Mouse (Mus musculus) C2C12 (cell line): Measurements from ENCODE around the gene Fam189a2. TPM values are rescaled to one million over a fixed set of nuclear protein-coding genes. Genes with fewer than 3 reads are reported as not detected.

ENCODE experiments used
- H3K27me3 ChIP-seq: one replicate; pipeline ENCODE4 v1.6.1; 2011; ENCODE audit not compliant: control insufficient read depth, insufficient read depth, insufficient read length
- H3K36me3 ChIP-seq: one replicate; pipeline ENCODE4 v1.6.1; 2011; ENCODE audit not compliant: control insufficient read depth, insufficient read depth
- H3K4me3 ChIP-seq: one replicate; pipeline ENCODE4 v1.5.1; 2011; ENCODE audit warnings: mild to moderate bottlenecking, control low read depth; ENCODE audit not compliant: poor library complexity, insufficient read depth, severe bottlenecking
- H3K79me2 ChIP-seq: one replicate; pipeline ENCODE4 v1.6.1; 2011; ENCODE audit not compliant: control insufficient read depth, insufficient read depth
- H3K79me3 ChIP-seq: one replicate; pipeline ENCODE4 v1.6.1; 2011; ENCODE audit warnings: low read depth, control low read depth
- H3ac ChIP-seq: one replicate; pipeline ENCODE3; 2011; ENCODE audit warnings: low read depth; ENCODE audit not compliant: control insufficient read depth, insufficient read length
- CEBPB ChIP-seq: IDR thresholded peaks from one replicate; pipeline ENCODE4 v1.6.1; 2011; ENCODE audit warnings: low read depth, mild to moderate bottlenecking, control low read depth, moderate library complexity
- CTCF ChIP-seq: IDR thresholded peaks from one replicate; pipeline ENCODE4 v1.5.1; 2011; ENCODE audit not compliant: control insufficient read depth, insufficient read depth, insufficient read length
- FOSL1 ChIP-seq: IDR thresholded peaks from one replicate; pipeline ENCODE4 v1.8.0; 2011; ENCODE audit warnings: mild to moderate bottlenecking, low read length; ENCODE audit not compliant: poor library complexity, insufficient read depth, severe bottlenecking
- MAX ChIP-seq: IDR thresholded peaks from one replicate; pipeline ENCODE4 v1.6.1; 2011; ENCODE audit warnings: mild to moderate bottlenecking, control low read depth
- MYOD1 ChIP-seq: IDR thresholded peaks from one replicate; pipeline ENCODE4 v1.6.1; 2011; ENCODE audit warnings: low read depth; ENCODE audit not compliant: control insufficient read depth, insufficient read length
- MYOG ChIP-seq: IDR thresholded peaks from one replicate; pipeline ENCODE4 v1.6.1; 2011; ENCODE audit not compliant: control insufficient read depth, insufficient read length; ENCODE audit errors: extremely low read depth
- USF1 ChIP-seq: IDR thresholded peaks from one replicate; pipeline ENCODE4 v1.6.1; 2011; ENCODE audit warnings: low read depth, mild to moderate bottlenecking, control low read depth, moderate library complexity
- polyA plus RNA-seq: library from polyadenylated mRNA; unstranded; fragments of >200 nt; fragmentation: generic; extraction: Trizol; gene quantifications from one replicate; pipeline ENCODE4 v1.2.1, GENCODE M21; 2012; ENCODE audit warnings: missing spikeins

The Fam189a2 gene
- polyA plus RNA-seq, 1 experiment, result 0.42 TPM

GRCm38 (mm10) chr19:23947871-23948270, 82.9 kb downstream of the Fam189a2 start:
- H3K27me3 ChIP-seq, result no peaks in the 10 kb centered on the region
- no peak overlapping the region for H3K4me3 ChIP-seq
- H3K79me2 ChIP-seq, result no peaks in the 10 kb centered on the region
- H3K36me3 ChIP-seq, result no peaks in the 10 kb centered on the region
- no peak overlapping the region for H3ac ChIP-seq
- TF ChIP-seq CEBPB (no peak), USF1 (no peak), FOSL1 (no peak), CTCF (no peak)
- H3K79me3 ChIP-seq, result no peaks in the 10 kb centered on the region

- Histone ChIP-seq H3K36me3 (no peaks in the 10 kb centered on the region), H3ac (no peak overlapping the region), H3K4me3 (no peak overlapping the region), H3K27me3 (no peaks in the 10 kb centered on the region), H3K79me2 (no peaks in the 10 kb centered on the region), H3K79me3 (no peaks in the 10 kb centered on the region)
- no peak for TF ChIP-seq CEBPB
- no peak for TF ChIP-seq MYOG
- no peak for TF ChIP-seq CTCF
- TF ChIP-seq FOSL1, result no peak
- TF ChIP-seq MYOD1, result no peak
- no peak for TF ChIP-seq MAX
- TF ChIP-seq USF1, result no peak
Measured at GRCm38 (mm10) chr19:23946751-23947150, 84.1 kb downstream of the Fam189a2 start.

DNA sequence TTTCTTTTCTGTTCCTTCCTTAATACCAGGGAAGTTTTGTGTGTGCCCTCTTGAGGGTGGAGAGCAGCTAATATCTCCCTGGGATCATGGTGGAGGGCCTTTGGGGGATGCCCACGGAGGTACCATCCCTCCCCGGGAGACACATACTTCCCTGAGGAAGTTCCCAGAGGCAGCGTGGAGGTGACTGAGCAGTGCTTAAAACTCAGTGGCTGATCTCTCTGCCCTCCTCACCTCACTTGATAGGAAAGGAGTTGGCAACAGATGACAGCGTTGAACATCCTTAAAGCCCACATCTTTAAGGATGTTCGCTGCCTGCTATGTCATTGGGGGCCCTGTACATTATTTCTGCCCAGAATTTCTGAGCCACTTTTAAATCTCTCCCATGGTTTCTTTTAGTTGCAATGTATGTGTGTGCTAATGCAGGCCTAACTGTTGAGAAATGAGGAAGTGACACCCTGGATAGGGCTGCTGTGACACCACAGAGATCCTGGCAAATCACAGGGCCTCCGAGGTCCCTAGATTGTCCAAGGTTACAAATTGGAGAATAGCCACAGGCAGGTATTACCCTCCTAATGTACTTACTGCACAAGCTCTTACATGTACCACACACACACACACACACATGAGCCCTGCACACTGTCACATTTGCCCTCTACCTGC, 84.7 kb downstream of the Fam189a2 start:
- H3K79me2 ChIP-seq, result no peaks in the 10 kb centered on the region
- no peaks in the 10 kb centered on the region for H3K79me3 ChIP-seq
- H3ac ChIP-seq, result no peak overlapping the region
- H3K36me3 ChIP-seq, result no peaks in the 10 kb centered on the region
- no peak overlapping the region for H3K4me3 ChIP-seq
- H3K27me3 ChIP-seq, result no peaks in the 10 kb centered on the region
- TF ChIP-seq MYOD1 (no peak), MAX (no peak), FOSL1 (no peak), CTCF (no peak), USF1 (no peak), CEBPB (no peak), MYOG (no peak)

GRCm38 (mm10) chr19:23942886-23943285, 87.9 kb downstream of the Fam189a2 start:
- no peaks in the 10 kb centered on the region for H3K27me3 ChIP-seq
- no peak overlapping the region for H3ac ChIP-seq
- TF ChIP-seq FOSL1, result no peak
- no peak for TF ChIP-seq MYOG
- no peak for TF ChIP-seq USF1
- no peak for TF ChIP-seq CEBPB
- no peak for TF ChIP-seq MYOD1
- TF ChIP-seq CTCF, result no peak
- TF ChIP-seq MAX, result no peak
- H3K79me3 ChIP-seq, result no peaks in the 10 kb centered on the region
- no peaks in the 10 kb centered on the region for H3K79me2 ChIP-seq
- H3K36me3 ChIP-seq, result no peaks in the 10 kb centered on the region
- no peak overlapping the region for H3K4me3 ChIP-seq

DNA sequence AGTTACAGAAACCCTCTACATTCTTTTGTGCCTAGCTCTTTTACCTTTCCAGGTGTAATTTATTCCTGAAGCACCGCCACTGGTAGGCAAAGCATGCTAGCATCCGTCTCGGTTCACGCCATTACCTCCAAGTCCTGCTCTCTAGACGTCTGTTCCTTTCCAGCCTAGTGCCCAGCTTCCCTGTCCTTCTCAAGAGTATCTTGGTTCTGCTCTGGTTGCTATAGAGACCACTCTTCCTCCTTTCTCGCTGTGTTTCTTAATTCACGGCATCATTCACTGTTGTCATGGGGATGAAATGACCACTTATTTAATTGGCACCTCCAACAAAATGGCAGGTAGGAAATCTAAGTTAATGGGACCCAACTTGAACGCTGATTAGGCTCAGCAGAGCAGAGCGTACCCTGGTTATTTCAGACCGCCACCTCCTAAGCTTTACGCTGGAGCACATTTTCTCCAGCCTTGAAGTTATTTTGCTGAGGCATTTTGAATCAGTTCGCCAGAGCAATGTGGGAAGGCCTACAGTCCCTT, 89.3 kb downstream of the Fam189a2 start:
- Histone ChIP-seq H3ac (no peak overlapping the region), H3K79me3 (no peaks in the 10 kb centered on the region), H3K79me2 (no peaks in the 10 kb centered on the region), H3K4me3 (no peak overlapping the region), H3K36me3 (no peaks in the 10 kb centered on the region), H3K27me3 (no peaks in the 10 kb centered on the region)
- TF ChIP-seq MAX, result no peak
- no peak for TF ChIP-seq MYOG
- no peak for TF ChIP-seq FOSL1
- no peak for TF ChIP-seq CEBPB
- TF ChIP-seq CTCF, result no peak
- no peak for TF ChIP-seq USF1

GRCm38 (mm10) chr19:23930826-23931225, 100.0 kb downstream of the Fam189a2 start:
- TF ChIP-seq MAX (no peak), MYOG (no peak), CEBPB (no peak), MYOD1 (no peak), CTCF (no peak), FOSL1 (no peak), USF1 (no peak)
- Histone ChIP-seq H3ac (no peak overlapping the region), H3K79me2 (no peaks in the 10 kb centered on the region), H3K36me3 (no peaks in the 10 kb centered on the region), H3K27me3 (no peaks in the 10 kb centered on the region), H3K79me3 (no peaks in the 10 kb centered on the region), H3K4me3 (no peak overlapping the region)
